Mouse (Mus musculus) heart, postnatal 14 days (tissue): ENCODE measurements around the gene Syt13. TPM values are rescaled to one million over a fixed set of nuclear protein-coding genes. Genes with fewer than 3 reads are reported as not detected.

Experiments
- DNase-seq, 2 experiments: peaks; one replicate each; pipeline ENCODE4 v3.0.0; 2021 to 2022
- intact Hi-C: fragments of 180-260 bp; cut with DNase I; formaldehyde crosslinking; loops from one replicate; pipeline ENCODE4 v1.15.1; 2025
- total RNA-seq, 2 experiments: library from RNA; stranded (reverse); gene quantifications; 2 replicates each; pipeline ENCODE4 v1.2.3; 2021

Gene Syt13
- total RNA-seq, 2 experiments from 2014 or later = 0.36 to 0.95 TPM

DNA sequence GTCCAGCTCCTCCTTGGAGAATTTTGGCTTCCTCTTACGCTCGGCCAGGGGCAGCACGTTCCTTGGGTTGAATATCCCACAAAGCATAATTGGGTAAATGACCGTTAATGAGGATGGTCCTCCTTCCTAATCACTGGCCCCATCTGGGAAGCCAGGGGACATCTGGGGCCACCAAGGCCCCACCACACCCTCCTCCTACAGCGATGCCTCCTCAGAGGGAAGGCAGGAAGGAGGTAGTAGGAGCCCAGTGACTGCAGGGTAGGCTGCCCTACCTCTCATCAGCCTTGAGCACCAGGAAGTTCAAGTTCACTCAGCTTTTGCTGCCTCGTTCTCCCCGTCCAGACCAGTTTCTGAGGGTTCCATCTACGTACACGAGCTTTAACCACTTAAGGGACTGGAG lies 74.7 kb downstream of the Syt13 start:
- intact Hi-C loops = loop anchor here (5.0 kb wide), 2 partner anchors 38 to 58 kb away; partner anchors contain the start of gene Prdm11
- no peak for DNase-seq

- intact Hi-C loops = no loop called here
- DNase-seq = peak; percentile 40 to 44
Measured at GRCm38 (mm10) chr2:92991976-92992375, 77.1 kb downstream of the Syt13 start.

- intact Hi-C loops = no loop called here
- DNase-seq = no peak
Measured at GRCm38 (mm10) chr2:93005028-93005427, 90.1 kb downstream of the Syt13 start.

Other genes with a start within 250 kb of the Syt13 start
- 10 to 100 TPM; 19.4 to 20.5 TPM for gene Prdm11, start 131.1 kb downstream of the Syt13 start, total RNA-seq